Mouse (Mus musculus): Measurements from ENCODE around the gene Ubl4a.

DNA sequence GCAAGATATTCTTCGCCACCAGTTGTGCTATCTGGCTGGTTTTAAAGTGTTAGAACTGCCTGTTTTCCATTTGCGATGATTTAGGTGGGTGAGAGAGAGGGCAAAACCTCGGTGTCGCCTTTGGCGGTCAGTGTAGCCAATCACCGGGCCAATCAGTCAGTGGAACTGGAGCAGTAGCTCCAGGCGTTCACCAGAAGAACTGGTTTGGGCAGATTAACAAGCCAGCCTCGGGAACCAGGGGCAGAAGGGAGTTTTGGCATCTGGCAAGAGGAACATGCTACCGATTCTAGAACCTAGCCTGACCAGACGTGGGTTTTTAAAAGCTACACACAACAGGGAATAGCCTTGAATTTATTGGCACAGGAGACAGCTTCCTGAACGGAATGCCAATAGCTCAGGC lies 13.8 kb downstream of the Ubl4a start:
- TF ChIP-seq CTCF (IDR thresholded peaks at IDR 0.05; ENCODE audit: insufficient read depth, low read length) (no peak), POLR2A (IDR thresholded peaks at IDR 0.05; ENCODE audit: borderline replicate concordance, extremely low read depth, low read depth, low read length) (no peak)
